Mouse (Mus musculus): ENCODE results near the gene Cers5.

- TF ChIP-seq CTCF (IDR thresholded peaks at IDR 0.05; ENCODE audit: control insufficient read depth, insufficient read depth, insufficient replicate concordance, low read depth, low read length) (no peak), POLR2A (IDR thresholded peaks at IDR 0.05; ENCODE audit: control insufficient read depth, low read depth, low read length) (no peak)
Observed at GRCm38 (mm10) chr15:99731167-99731566, 41.5 kb downstream of the Cers5 start.
